Mouse (Mus musculus): ENCODE results near the gene Zfp143. TPM values are rescaled to one million over a fixed set of nuclear protein-coding genes. Genes with fewer than 3 reads are reported as not detected.

The Zfp143 gene
- 6.0 and 6.4 TPM in 2 replicates for polyA plus RNA-seq (2015; fragmentation: Nextera tagmentation; extraction: Ambion mirVana)

GRCm38 (mm10) chr7:110061199-110061751 lies at the start of gene Zfp143:
Zfp143 (plus strand) TSS chr7:110061217.
- H3K27me3 ChIP-seq (ENCODE audit: control insufficient read depth, insufficient read depth, low read length), result no peaks in the 10 kb centered on the region
- no peaks in the 10 kb centered on the region for H3K36me3 ChIP-seq (ENCODE audit: control insufficient read depth, insufficient read depth, low read length)
- no peaks in the 10 kb centered on the region for H3K9me3 ChIP-seq (ENCODE audit: control insufficient read depth, low read length)
- ATAC-seq (ENCODE audit: low FRiP score, low TSS enrichment) (peak; percentile 98), DNase-seq (ENCODE audit: low spot score) (peak; percentile 99)
- peak within 1 kb of the TSS; percentile 69 for H3K4me2 ChIP-seq (replicated peaks; ENCODE audit: low read depth)
- peak within 1 kb of the TSS; percentile 98 for H3K9ac ChIP-seq (ENCODE audit: low read length)
- peak; percentile 27 for TF ChIP-seq CTCF (IDR thresholded peaks at IDR 0.05; ENCODE audit: low read depth)
- peak; percentile 87 for TF ChIP-seq EP300 (optimal IDR thresholded peaks at IDR 0.05)
- peak within 1 kb of the TSS; percentile 100 for H3K27ac ChIP-seq (replicated peaks)
- peak within 1 kb of the TSS; percentile 67 for H3K4me3 ChIP-seq (ENCODE audit: low read depth, low read length)
- under 1% methylated on average over 34 of the region's 34 CpGs for WGBS
- H3K4me1 ChIP-seq (replicated peaks; ENCODE audit: control insufficient read depth, insufficient read depth), result peaks cover 3% of the 10 kb centered on the region

- 69% methylated on average over 1 of the region's 1 CpGs for WGBS
- DNase-seq (ENCODE audit: low spot score) (no peak), ATAC-seq (ENCODE audit: low FRiP score, low TSS enrichment) (no peak)
- Histone ChIP-seq H3K36me3 (ENCODE audit: control insufficient read depth, insufficient read depth, low read length) (no peaks in the 10 kb centered on the region), H3K4me3 (ENCODE audit: low read depth, low read length) (no peak overlapping the region), H3K9ac (ENCODE audit: low read length) (no peak overlapping the region), H3K4me2 (replicated peaks; ENCODE audit: low read depth) (no peak overlapping the region), H3K4me1 (replicated peaks; ENCODE audit: control insufficient read depth, insufficient read depth) (no peaks in the 10 kb centered on the region), H3K9me3 (ENCODE audit: control insufficient read depth, low read length) (no peaks in the 10 kb centered on the region), H3K27ac (replicated peaks) (no peak overlapping the region), H3K27me3 (ENCODE audit: control insufficient read depth, insufficient read depth, low read length) (no peaks in the 10 kb centered on the region)
- TF ChIP-seq EP300 (optimal IDR thresholded peaks at IDR 0.05) (no peak), CTCF (IDR thresholded peaks at IDR 0.05; ENCODE audit: low read depth) (no peak)
These were observed 49.6 kb upstream of the Zfp143 start for GRCm38 (mm10) chr7:110011417-110011816.

DNA sequence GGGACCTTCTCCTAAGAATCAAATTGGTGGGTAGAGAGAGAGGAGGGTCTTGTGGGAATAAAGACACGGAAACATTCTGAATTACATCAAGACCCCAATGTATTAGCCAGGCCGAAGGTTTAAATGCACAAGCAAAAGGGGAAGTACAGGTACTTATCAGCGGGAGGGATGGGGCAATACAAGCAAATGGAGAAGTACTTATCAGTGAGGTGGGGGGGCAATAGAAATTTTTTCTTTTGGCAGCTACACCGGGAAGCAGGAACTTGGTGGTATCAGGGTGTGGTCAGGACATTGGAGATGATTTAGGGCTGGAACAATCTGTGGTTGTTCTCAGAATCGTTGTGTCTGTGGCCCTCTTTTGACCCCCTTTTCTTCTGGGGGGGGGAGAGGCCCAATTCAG lies 46.7 kb upstream of the Zfp143 start:
- no peak for TF ChIP-seq CTCF (IDR thresholded peaks at IDR 0.05; ENCODE audit: low read depth)
- TF ChIP-seq EP300 (optimal IDR thresholded peaks at IDR 0.05), result no peak
- H3K27me3 ChIP-seq (ENCODE audit: control insufficient read depth, insufficient read depth, low read length), result no peaks in the 10 kb centered on the region
- H3K27ac ChIP-seq (replicated peaks), result no peak overlapping the region
- H3K4me3 ChIP-seq (ENCODE audit: low read depth, low read length), result no peak overlapping the region
- DNase-seq (ENCODE audit: low spot score) (no peak), ATAC-seq (ENCODE audit: low FRiP score, low TSS enrichment) (no peak)
- WGBS, result 66% methylated on average over 5 of the region's 5 CpGs
- no peaks in the 10 kb centered on the region for H3K9me3 ChIP-seq (ENCODE audit: control insufficient read depth, low read length)
- H3K36me3 ChIP-seq (ENCODE audit: control insufficient read depth, insufficient read depth, low read length), result no peaks in the 10 kb centered on the region
- no peaks in the 10 kb centered on the region for H3K4me1 ChIP-seq (replicated peaks; ENCODE audit: control insufficient read depth, insufficient read depth)
- H3K9ac ChIP-seq (ENCODE audit: low read length), result no peak overlapping the region
- no peak overlapping the region for H3K4me2 ChIP-seq (replicated peaks; ENCODE audit: low read depth)

DNA sequence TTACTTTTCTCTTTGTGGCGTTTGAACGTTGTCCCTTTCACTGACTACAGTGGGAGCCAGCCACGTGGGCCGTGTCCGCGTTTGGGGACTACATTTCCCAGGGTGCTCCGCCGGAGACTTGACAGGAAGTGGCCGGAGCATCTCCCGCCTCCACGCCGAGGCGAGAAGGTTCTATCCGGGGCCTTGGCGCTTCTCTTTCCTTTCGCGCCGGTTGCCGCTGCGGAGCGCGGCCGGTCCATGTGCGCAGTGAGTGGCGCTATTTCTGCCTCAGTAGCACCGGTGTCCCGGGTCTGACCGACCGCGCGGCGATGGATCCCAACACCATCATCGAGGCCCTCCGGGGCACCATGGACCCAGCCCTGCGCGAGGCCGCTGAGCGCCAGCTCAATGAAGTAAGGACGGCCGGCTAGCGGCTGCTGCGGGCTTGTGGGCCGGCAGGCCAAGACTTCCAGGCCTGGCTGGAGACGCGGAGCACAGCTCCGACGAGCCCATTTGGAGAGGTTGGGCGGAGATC lies 42.8 kb upstream of the Zfp143 start, which contains the start of gene Ipo7:
TSS of gene Ipo7 (plus strand) at position 158 of the 514 bp plus-strand sequence.
- TF ChIP-seq EP300 (optimal IDR thresholded peaks at IDR 0.05) (no peak), CTCF (IDR thresholded peaks at IDR 0.05; ENCODE audit: low read depth) (peak; percentile 24; the same call in 1 of the 2 replicates)
- H3K4me3 ChIP-seq (ENCODE audit: low read depth, low read length), result peak within 1 kb of the TSS; percentile 98
- peak within 1 kb of the TSS; percentile 84 for H3K4me2 ChIP-seq (replicated peaks; ENCODE audit: low read depth)
- no peaks in the 10 kb centered on the region for H3K36me3 ChIP-seq (ENCODE audit: control insufficient read depth, insufficient read depth, low read length)
- H3K9me3 ChIP-seq (ENCODE audit: control insufficient read depth, low read length), result no peaks in the 10 kb centered on the region
- DNase-seq (ENCODE audit: low spot score) (peak; percentile 94), ATAC-seq (ENCODE audit: low FRiP score, low TSS enrichment) (peak; percentile 97)
- H3K27ac ChIP-seq (replicated peaks), result peak within 1 kb of the TSS; percentile 97
- no peaks in the 10 kb centered on the region for H3K4me1 ChIP-seq (replicated peaks; ENCODE audit: control insufficient read depth, insufficient read depth)
- WGBS, result under 1% methylated on average over 48 of the region's 48 CpGs
- H3K27me3 ChIP-seq (ENCODE audit: control insufficient read depth, insufficient read depth, low read length), result no peaks in the 10 kb centered on the region
- H3K9ac ChIP-seq (ENCODE audit: low read length), result peak within 1 kb of the TSS; percentile 96

DNA sequence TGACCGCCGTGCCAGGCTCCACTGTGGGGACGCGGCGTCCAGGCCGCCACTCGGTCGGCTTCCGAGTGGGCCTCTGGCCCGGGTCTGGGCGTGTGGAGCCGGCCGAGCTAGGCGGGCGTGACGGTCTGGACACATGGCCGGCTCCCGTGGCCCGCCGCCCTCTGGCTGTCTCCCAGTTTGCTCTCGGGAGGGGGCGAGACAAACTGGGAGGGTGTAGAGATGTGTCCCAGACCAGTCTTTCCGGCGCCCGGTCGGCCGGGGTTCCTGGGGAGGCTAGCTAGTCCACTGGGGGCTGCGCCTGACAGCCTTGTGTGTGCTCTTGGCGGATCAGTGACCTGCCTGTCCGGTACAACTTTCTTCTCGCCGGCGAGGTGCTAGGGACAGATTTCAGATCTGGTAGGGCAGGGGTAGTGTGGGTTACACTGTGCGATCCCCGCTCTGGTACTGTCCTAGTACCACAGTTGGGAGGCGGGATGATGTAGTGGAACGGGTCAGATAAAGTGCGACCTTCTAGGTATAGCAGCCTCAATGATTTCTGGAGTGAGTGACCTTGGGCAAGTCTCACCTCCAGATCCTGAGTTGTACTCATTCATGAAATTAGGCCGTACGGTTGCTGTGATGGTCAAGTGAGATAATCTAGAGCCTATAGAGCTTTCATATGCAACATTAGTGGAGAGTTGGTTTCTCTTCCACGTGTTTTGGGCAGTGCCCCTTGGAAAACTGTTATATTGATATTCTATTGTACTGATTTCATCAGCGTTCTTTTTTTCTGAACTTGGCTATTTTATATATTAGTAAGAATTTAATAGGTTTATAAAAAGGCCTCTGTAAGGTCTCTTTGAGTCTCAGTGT lies 42.2 kb upstream of the Zfp143 start:
- peak; percentile 84 for ATAC-seq (ENCODE audit: low FRiP score, low TSS enrichment)
- WGBS, result under 1% methylated on average over 42 of the region's 42 CpGs

More for the DNA sequence above, 42.2 kb upstream of the Zfp143 start:
- Histone ChIP-seq H3K9ac (ENCODE audit: low read length) (peak overlapping the region; percentile 96), H3K36me3 (ENCODE audit: control insufficient read depth, insufficient read depth, low read length) (no peaks in the 10 kb centered on the region), H3K27me3 (ENCODE audit: control insufficient read depth, insufficient read depth, low read length) (no peaks in the 10 kb centered on the region), H3K4me3 (ENCODE audit: low read depth, low read length) (peak overlapping the region; percentile 98), H3K4me2 (replicated peaks; ENCODE audit: low read depth) (peak overlapping the region; percentile 84), H3K9me3 (ENCODE audit: control insufficient read depth, low read length) (no peaks in the 10 kb centered on the region), H3K4me1 (replicated peaks; ENCODE audit: control insufficient read depth, insufficient read depth) (no peaks in the 10 kb centered on the region), H3K27ac (replicated peaks) (peak overlapping the region; percentile 97)
- DNase-seq (ENCODE audit: low spot score), result peak; percentile 69
- no peak for TF ChIP-seq EP300 (optimal IDR thresholded peaks at IDR 0.05)
- TF ChIP-seq CTCF (IDR thresholded peaks at IDR 0.05; ENCODE audit: low read depth), result peak; percentile 15; the same call in 1 of the 2 replicates

Data from stomach, postnatal 0 days (tissue).